Mouse (Mus musculus) mouse trophoblast stem cell (cell line): Measurements from ENCODE around the gene Amd1.

Source experiments
- in situ Hi-C, 2 experiments: fragments of 300-500 bp; cut with MseI, MboI; formaldehyde crosslinking; loops; 2 replicates in 1 of 2; 3 replicates in 1 of 2; pipeline ENCODE4 v1.15.1; 2025

Amd1 gene

GRCm38 (mm10) chr10:40256716-40257115 is 45.3 kb downstream of the Amd1 start:
- in situ Hi-C loops = loop anchor here in 1 of 2 experiments (5.0 kb wide), 1 partner anchor 266 kb away; no protein-coding TSS in a partner anchor

GRCm38 (mm10) chr10:40250969-40251368 is 51.0 kb downstream of the Amd1 start:
- in situ Hi-C loops = no loop called here

- in situ Hi-C loops = no loop called here
Measured at GRCm38 (mm10) chr10:40249625-40250024, 52.4 kb downstream of the Amd1 start.

- in situ Hi-C loops = no loop called here
Measured at GRCm38 (mm10) chr10:40247166-40247716, 54.7 kb downstream of the Amd1 start.

- in situ Hi-C loops = no loop called here
Measured at GRCm38 (mm10) chr10:40246374-40247165, 55.4 kb downstream of the Amd1 start, which contains the start of gene Rpf2. Gene Rpf2 (minus strand): TSS chr10:40247036.

GRCm38 (mm10) chr10:40237826-40238225 is 64.2 kb downstream of the Amd1 start:
- in situ Hi-C loops = no loop called here
